ENCODE assay signal across 8 mouse cellular contexts in genomic region chr10:95416685-95417495, GRCm38 (mm10). TPM values are rescaled to one million over a fixed set of nuclear protein-coding genes. Genes with fewer than 3 reads are reported as not detected.
DNase-seq lines count a peak whose midpoint lies in the region; ATAC-seq lines count a peak whose summit lies in the region.

Gene Socs2, minus strand, starts transcription at chr10:95417180.

- peak within 1 kb of the TSS; percentile 76 for H3K4me3 ChIP-seq in embryonic facial prominence, embryonic 13.5 days
- H3K4me3 ChIP-seq in limb, embryonic 13.5 days, result peak within 1 kb of the TSS; percentile 81
- H3K4me3 ChIP-seq in midbrain, embryonic 15.5 days, result peak within 1 kb of the TSS; percentile 89

- under 1% methylated on average over 66 of the region's 66 CpGs for WGBS in embryonic facial prominence, embryonic 13.5 days
- under 1% methylated on average over 66 of the region's 66 CpGs for WGBS in limb, embryonic 13.5 days
- WGBS in midbrain, embryonic 15.5 days, result under 1% methylated on average over 54 of the region's 66 CpGs

- no peaks in the 10 kb centered on the region for H3K9me3 ChIP-seq in embryonic facial prominence, embryonic 13.5 days
- H3K9me3 ChIP-seq in limb, embryonic 13.5 days, result no peaks in the 10 kb centered on the region
- H3K9me3 ChIP-seq in midbrain, embryonic 15.5 days, result no peaks in the 10 kb centered on the region

- peak; percentile 80 for ATAC-seq in embryonic facial prominence, embryonic 13.5 days (ENCODE audit: insufficient number of reproducible peaks, insufficient read depth, low FRiP score, low TSS enrichment, low read depth)
- ATAC-seq in limb, embryonic 13.5 days (ENCODE audit: low FRiP score, low read depth), result peak; percentile 87
- ATAC-seq in midbrain, embryonic 15.5 days (replicated peaks), result peak; percentile 87

- H3K27me3 ChIP-seq in embryonic facial prominence, embryonic 13.5 days, result peaks cover 9% of the 10 kb centered on the region
- H3K27me3 ChIP-seq in limb, embryonic 13.5 days, result peaks cover 2% of the 10 kb centered on the region; the same call in 1 of the 2 replicates
- H3K27me3 ChIP-seq in midbrain, embryonic 15.5 days (replicated peaks), result no peaks in the 10 kb centered on the region

- H3K4me1 ChIP-seq in embryonic facial prominence, embryonic 13.5 days, result peaks cover 28% of the 10 kb centered on the region
- H3K4me1 ChIP-seq in limb, embryonic 13.5 days, result peaks cover 29% of the 10 kb centered on the region
- H3K4me1 ChIP-seq in midbrain, embryonic 15.5 days, result peaks cover 19% of the 10 kb centered on the region

- DNase-seq in A20 (ENCODE audit: low read depth, low spot score), result peak; percentile 54
- DNase-seq in adrenal gland, postnatal 4 days (ENCODE audit: low spot score in 2 of 2), result peak; percentile 84 to 88
- peak; percentile 94 for DNase-seq in heart, adult 8-10 months (ENCODE audit: low spot score)
- peak; percentile 90 for DNase-seq in kidney, adult 9 months
- peak; percentile 43 to 66 for DNase-seq in spleen, postnatal 10 days (ENCODE audit: low spot score in 2 of 2)

- peak within 1 kb of the TSS; percentile 83 for H3K9ac ChIP-seq in embryonic facial prominence, embryonic 13.5 days
- H3K9ac ChIP-seq in limb, embryonic 13.5 days, result peak within 1 kb of the TSS; percentile 86
- peak within 1 kb of the TSS; percentile 94 for H3K9ac ChIP-seq in midbrain, embryonic 15.5 days

- peak within 1 kb of the TSS; percentile 88 for H3K27ac ChIP-seq in embryonic facial prominence, embryonic 13.5 days
- peak within 1 kb of the TSS; percentile 93 for H3K27ac ChIP-seq in limb, embryonic 13.5 days
- H3K27ac ChIP-seq in midbrain, embryonic 15.5 days, result peak within 1 kb of the TSS; percentile 94

- H3K36me3 ChIP-seq in embryonic facial prominence, embryonic 13.5 days, result no peaks in the 10 kb centered on the region
- H3K36me3 ChIP-seq in limb, embryonic 13.5 days, result no peaks in the 10 kb centered on the region
- no peaks in the 10 kb centered on the region; the same call in 1 of the 2 replicates for H3K36me3 ChIP-seq in midbrain, embryonic 15.5 days (replicated peaks)

- H3K4me2 ChIP-seq in embryonic facial prominence, embryonic 13.5 days, result peak within 1 kb of the TSS; percentile 98
- peak within 1 kb of the TSS; percentile 96 for H3K4me2 ChIP-seq in limb, embryonic 13.5 days (replicated peaks)
- H3K4me2 ChIP-seq in midbrain, embryonic 15.5 days, result peak within 1 kb of the TSS; percentile 79

RNA-seq across cellular contexts. Expression of gene Socs2, which starts in this region (rescaled TPM):
- total RNA-seq in adrenal gland, postnatal 4 days (2021), result 10 to 100 TPM; 41.3 to 44.5 TPM
- 56.2 and 69.9 TPM in 2 replicates for polyA plus RNA-seq in embryonic facial prominence, embryonic 13.5 days (2015; fragmentation: Nextera tagmentation; extraction: Ambion mirVana)
- 10 to 100 TPM; 39.1 to 62.3 (median 45.0) TPM for total RNA-seq in heart, adult 8-10 months (2022)
- 72.7 and 88.6 TPM in 2 replicates for polyA plus RNA-seq in limb, embryonic 13.5 days (2015; fragmentation: Nextera tagmentation; extraction: Ambion mirVana)
- polyA plus RNA-seq in midbrain, embryonic 15.5 days (2015; fragmentation: Nextera tagmentation; extraction: Ambion mirVana), result 130 TPM in 2 replicates

Comparison
In these comparisons a context has a peak if more than half of its experiments do, and no peak if none do; other contexts are left out.
1. Peak in every context shown above with its lines: DNase-seq, ATAC-seq, H3K4me3 ChIP-seq and H3K27ac ChIP-seq.